Mouse (Mus musculus) kidney, embryonic 15.5 days (tissue): ENCODE measurements around the gene Sgip1. TPM values are rescaled to one million over a fixed set of nuclear protein-coding genes. Genes with fewer than 3 reads are reported as not detected.
A peak's percentile ranks its signal among the peaks of the same experiment; 100 is the strongest.

Source experiments
- ATAC-seq: fragments of 200-750 bp; cut with Nextera tagmentation; replicated peaks from 2 replicates; pipeline ENCODE4 v1.8.0; 2017; ENCODE audit warnings: moderate TSS enrichment; ENCODE audit not compliant: low FRiP score
- H3K27ac ChIP-seq: fragments of 300-500 bp; sonication (generic); 2 replicates; pipeline ENCODE4 v1.5.1; 2015; ENCODE audit warnings: mild to moderate bottlenecking, inconsistent platforms
- H3K27me3 ChIP-seq: fragments of 300-500 bp; sonication (generic); 2 replicates; pipeline ENCODE4 v1.6.1; 2015; ENCODE audit warnings: inconsistent platforms
- H3K36me3 ChIP-seq: fragments of 300-500 bp; sonication (generic); 2 replicates; pipeline ENCODE4 v1.6.1; 2015; ENCODE audit warnings: inconsistent platforms
- H3K4me1 ChIP-seq: fragments of 300-500 bp; sonication (generic); 2 replicates; pipeline ENCODE4 v1.6.1; 2015; ENCODE audit warnings: inconsistent platforms
- H3K4me2 ChIP-seq: fragments of 300-500 bp; sonication (generic); 2 replicates; pipeline ENCODE4 v1.6.1; 2015; ENCODE audit warnings: moderate library complexity, mild to moderate bottlenecking, inconsistent platforms
- H3K4me3 ChIP-seq: fragments of 300-500 bp; sonication (generic); replicated peaks from 2 replicates; pipeline ENCODE4 v1.5.1; 2015; ENCODE audit warnings: mild to moderate bottlenecking, inconsistent platforms
- H3K9ac ChIP-seq: fragments of 300-500 bp; sonication (generic); 2 replicates; pipeline ENCODE4 v1.6.1; 2015; ENCODE audit warnings: mild to moderate bottlenecking, inconsistent platforms
- H3K9me3 ChIP-seq: fragments of 300-500 bp; sonication (generic); replicated peaks from 2 replicates; pipeline ENCODE4 v1.6.1; 2016; ENCODE audit warnings: inconsistent platforms
- WGBS: fragments of 180-500 bp; shearing (Covaris S2); methylation state at CpG from one replicate; pipeline ENCODE4 v1.1.7; 2015; ENCODE audit warnings: mixed read lengths; 5-methylcytosine and 5-hydroxymethylcytosine counted together
- polyA plus RNA-seq: library from polyadenylated mRNA; unstranded; fragments of >200 nt; fragmentation: Nextera tagmentation; extraction: Ambion mirVana; gene quantifications from 2 replicates; pipeline ENCODE4 v1.2.1, GENCODE M21; 2015

Sgip1 gene
- polyA plus RNA-seq, 1 experiment from 2014 or later, result 8.8 TPM

DNA sequence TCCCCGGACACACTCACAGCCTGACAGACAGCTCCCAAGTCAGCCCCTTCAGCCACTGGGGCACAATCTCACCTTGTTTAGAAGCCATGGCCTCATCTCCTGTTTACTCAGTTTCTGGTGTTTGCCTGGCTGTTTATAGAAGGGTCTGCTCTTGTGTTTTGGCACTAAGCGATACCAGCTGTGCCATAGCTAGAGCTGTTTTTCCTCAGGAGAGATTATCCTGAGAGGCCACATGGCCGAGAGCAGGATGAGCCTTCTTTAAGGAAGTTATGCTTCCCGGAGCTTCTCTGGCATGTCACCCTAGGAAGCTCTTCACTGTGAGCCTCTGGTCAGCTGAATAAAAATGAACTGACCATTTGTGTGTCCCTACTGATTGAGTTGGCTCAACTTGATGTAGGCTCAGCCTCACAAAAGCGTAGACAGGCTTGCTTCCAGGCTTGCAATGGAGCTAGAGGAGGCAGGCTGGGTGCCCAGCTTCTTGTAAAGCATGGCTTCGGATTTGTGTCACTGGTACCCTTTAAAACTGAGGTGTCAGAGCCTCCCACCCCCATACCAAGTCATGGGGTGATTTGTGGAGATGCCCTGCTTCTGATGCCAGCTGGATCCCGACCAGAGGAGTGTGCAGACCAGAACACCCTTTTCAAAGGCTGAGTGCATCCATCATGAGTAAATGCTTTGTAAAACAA lies 42.1 kb downstream of the Sgip1 start:
- ATAC-seq, result no peak
- Histone ChIP-seq H3K36me3 (no peaks in the 10 kb centered on the region), H3K4me1 (0 out of 2 replicates have a peak, but pooled peaks cover 8% of the 10 kb centered on the region), H3K27me3 (no peaks in the 10 kb centered on the region), H3K27ac (no peak overlapping the region), H3K4me3 (no peak overlapping the region), H3K4me2 (no peak overlapping the region), H3K9me3 (no peaks in the 10 kb centered on the region), H3K9ac (no peak overlapping the region)
- WGBS, result 73% methylated on average over 7 of the region's 7 CpGs

GRCm38 (mm10) chr4:102785158-102785557 lies 44.1 kb downstream of the Sgip1 start:
- Histone ChIP-seq H3K9me3 (no peaks in the 10 kb centered on the region), H3K4me2 (no peak overlapping the region), H3K27me3 (no peaks in the 10 kb centered on the region), H3K36me3 (no peaks in the 10 kb centered on the region), H3K27ac (no peak overlapping the region), H3K4me3 (no peak overlapping the region), H3K4me1 (0 out of 2 replicates have a peak, but pooled peaks cover 5% of the 10 kb centered on the region), H3K9ac (no peak overlapping the region)
- ATAC-seq, result no peak
- WGBS, result 67% methylated on average over 4 of the region's 4 CpGs

- no peak overlapping the region for H3K4me3 ChIP-seq
- H3K4me2 ChIP-seq, result no peak overlapping the region
- no peaks in the 10 kb centered on the region for H3K36me3 ChIP-seq
- ATAC-seq, result no peak
- WGBS, result 55% methylated on average over 8 of the region's 8 CpGs
- no peaks in the 10 kb centered on the region for H3K27me3 ChIP-seq
- no peak overlapping the region for H3K27ac ChIP-seq
- 0 out of 2 replicates have a peak, but pooled peaks cover 5% of the 10 kb centered on the region for H3K4me1 ChIP-seq
- H3K9me3 ChIP-seq, result no peaks in the 10 kb centered on the region
- H3K9ac ChIP-seq, result no peak overlapping the region
Measured at GRCm38 (mm10) chr4:102792100-102792790, 51.1 kb downstream of the Sgip1 start.

- no peak overlapping the region for H3K27ac ChIP-seq
Measured at GRCm38 (mm10) chr4:102801471-102801870, 60.4 kb downstream of the Sgip1 start.

DNA sequence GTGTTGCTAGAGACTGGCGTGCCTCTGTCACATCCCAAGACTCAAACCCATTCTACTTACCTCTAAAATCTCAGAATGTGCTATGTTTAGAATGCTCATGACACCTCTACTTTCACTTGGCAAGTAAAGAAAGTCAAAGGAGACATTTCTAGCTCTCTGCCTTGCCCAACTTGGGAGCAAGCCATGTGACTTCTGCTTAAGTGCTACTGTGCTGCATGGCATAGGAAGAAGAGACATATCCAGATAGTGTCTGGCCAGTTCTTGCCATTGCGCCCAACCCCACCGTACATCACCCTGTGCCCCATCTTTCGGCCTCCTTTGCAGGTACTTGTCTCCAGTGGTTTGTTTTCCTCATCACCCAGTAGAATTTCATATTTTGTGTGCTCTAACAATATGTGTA lies 60.8 kb downstream of the Sgip1 start:
- ATAC-seq, result no peak
- no peak overlapping the region for H3K9ac ChIP-seq
- H3K9me3 ChIP-seq, result no peaks in the 10 kb centered on the region
- H3K27me3 ChIP-seq, result no peaks in the 10 kb centered on the region
- no peaks in the 10 kb centered on the region for H3K4me1 ChIP-seq
- 93% methylated on average over 4 of the region's 4 CpGs for WGBS
- H3K4me2 ChIP-seq, result no peak overlapping the region
- H3K27ac ChIP-seq, result no peak overlapping the region
- H3K4me3 ChIP-seq, result no peak overlapping the region
- no peaks in the 10 kb centered on the region for H3K36me3 ChIP-seq

More at GRCm38 (mm10) chr4:102801471-102801870, 60.4 kb downstream of the Sgip1 start:
- no peaks in the 10 kb centered on the region for H3K27me3 ChIP-seq
- H3K4me2 ChIP-seq, result no peak overlapping the region
- H3K4me1 ChIP-seq, result no peaks in the 10 kb centered on the region
- H3K4me3 ChIP-seq, result no peak overlapping the region
- H3K9ac ChIP-seq, result no peak overlapping the region
- no peaks in the 10 kb centered on the region for H3K36me3 ChIP-seq
- H3K9me3 ChIP-seq, result no peaks in the 10 kb centered on the region
- ATAC-seq, result no peak
- WGBS, result 87% methylated on average over 1 of the region's 1 CpGs

- H3K4me2 ChIP-seq, result no peak overlapping the region
- H3K4me1 ChIP-seq, result no peaks in the 10 kb centered on the region
- H3K27ac ChIP-seq, result no peak overlapping the region
- H3K9ac ChIP-seq, result no peak overlapping the region
- H3K9me3 ChIP-seq, result no peaks in the 10 kb centered on the region
- no peak overlapping the region for H3K4me3 ChIP-seq
- no peaks in the 10 kb centered on the region for H3K36me3 ChIP-seq
- 57% methylated on average over 5 of the region's 5 CpGs for WGBS
- no peak for ATAC-seq
- no peaks in the 10 kb centered on the region for H3K27me3 ChIP-seq
Measured at GRCm38 (mm10) chr4:102804611-102805010, 63.5 kb downstream of the Sgip1 start.

DNA sequence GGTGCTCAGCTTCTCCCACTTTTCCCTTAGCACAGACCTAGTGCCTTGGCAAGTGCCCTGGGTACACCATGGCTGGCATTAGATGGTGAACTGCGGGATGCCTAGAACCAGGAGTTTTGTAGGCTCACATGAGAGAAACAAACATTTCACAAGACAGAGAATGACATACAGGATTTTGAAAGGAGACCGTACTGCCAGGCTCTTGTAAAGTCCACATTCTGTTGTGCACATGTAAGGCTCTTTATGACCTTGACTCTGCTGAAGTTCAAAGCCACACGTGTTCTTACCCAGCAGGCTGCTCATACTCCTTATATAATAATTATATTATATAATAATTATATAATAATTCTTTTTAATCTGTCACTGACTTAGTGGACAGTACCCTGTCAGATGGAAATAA lies 65.9 kb downstream of the Sgip1 start:
- no peak overlapping the region for H3K4me3 ChIP-seq
- H3K27me3 ChIP-seq, result no peaks in the 10 kb centered on the region
- 85% methylated on average over 3 of the region's 3 CpGs for WGBS
- no peak overlapping the region for H3K4me2 ChIP-seq
- H3K36me3 ChIP-seq, result no peaks in the 10 kb centered on the region
- ATAC-seq, result no peak
- no peaks in the 10 kb centered on the region for H3K4me1 ChIP-seq
- no peak overlapping the region for H3K27ac ChIP-seq
- H3K9me3 ChIP-seq, result no peaks in the 10 kb centered on the region
- H3K9ac ChIP-seq, result no peak overlapping the region

DNA sequence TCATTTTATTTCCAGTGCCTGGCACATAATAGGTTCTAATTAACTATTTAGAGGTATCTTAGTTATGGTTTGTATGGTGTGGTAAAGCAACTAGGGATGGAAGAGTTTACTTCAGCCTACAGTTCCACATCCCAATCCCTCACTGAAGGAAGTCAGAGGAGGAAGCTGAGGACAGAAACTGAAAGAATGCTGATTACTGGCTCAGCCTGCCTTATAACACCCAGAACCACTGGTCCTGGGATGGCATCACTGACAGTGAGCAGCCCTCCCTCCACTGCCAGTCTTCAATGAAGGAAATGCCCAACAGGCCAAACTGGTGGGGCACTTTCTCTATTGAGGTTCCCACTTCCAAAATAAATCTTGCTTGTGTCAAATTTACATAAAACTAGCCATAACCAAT lies 67.2 kb downstream of the Sgip1 start:
- ATAC-seq, result no peak
- H3K9me3 ChIP-seq, result no peaks in the 10 kb centered on the region
- H3K36me3 ChIP-seq, result no peaks in the 10 kb centered on the region
- H3K27ac ChIP-seq, result no peak overlapping the region
- no peak overlapping the region for H3K9ac ChIP-seq
- H3K4me2 ChIP-seq, result no peak overlapping the region
- no peaks in the 10 kb centered on the region for H3K27me3 ChIP-seq
- H3K4me1 ChIP-seq, result no peaks in the 10 kb centered on the region
- H3K4me3 ChIP-seq, result no peak overlapping the region

GRCm38 (mm10) chr4:102809296-102809695 lies 68.2 kb downstream of the Sgip1 start:
- no peaks in the 10 kb centered on the region for H3K27me3 ChIP-seq
- H3K4me2 ChIP-seq, result no peak overlapping the region
- H3K27ac ChIP-seq, result no peak overlapping the region
- WGBS, result 78% methylated on average over 4 of the region's 4 CpGs
- no peaks in the 10 kb centered on the region for H3K4me1 ChIP-seq
- H3K9me3 ChIP-seq, result no peaks in the 10 kb centered on the region
- H3K9ac ChIP-seq, result no peak overlapping the region
- no peaks in the 10 kb centered on the region for H3K36me3 ChIP-seq
- H3K4me3 ChIP-seq, result no peak overlapping the region
- no peak for ATAC-seq

- 82% methylated on average over 1 of the region's 1 CpGs for WGBS
- ATAC-seq, result no peak
Measured at GRCm38 (mm10) chr4:102810277-102810676, 69.2 kb downstream of the Sgip1 start.

DNA sequence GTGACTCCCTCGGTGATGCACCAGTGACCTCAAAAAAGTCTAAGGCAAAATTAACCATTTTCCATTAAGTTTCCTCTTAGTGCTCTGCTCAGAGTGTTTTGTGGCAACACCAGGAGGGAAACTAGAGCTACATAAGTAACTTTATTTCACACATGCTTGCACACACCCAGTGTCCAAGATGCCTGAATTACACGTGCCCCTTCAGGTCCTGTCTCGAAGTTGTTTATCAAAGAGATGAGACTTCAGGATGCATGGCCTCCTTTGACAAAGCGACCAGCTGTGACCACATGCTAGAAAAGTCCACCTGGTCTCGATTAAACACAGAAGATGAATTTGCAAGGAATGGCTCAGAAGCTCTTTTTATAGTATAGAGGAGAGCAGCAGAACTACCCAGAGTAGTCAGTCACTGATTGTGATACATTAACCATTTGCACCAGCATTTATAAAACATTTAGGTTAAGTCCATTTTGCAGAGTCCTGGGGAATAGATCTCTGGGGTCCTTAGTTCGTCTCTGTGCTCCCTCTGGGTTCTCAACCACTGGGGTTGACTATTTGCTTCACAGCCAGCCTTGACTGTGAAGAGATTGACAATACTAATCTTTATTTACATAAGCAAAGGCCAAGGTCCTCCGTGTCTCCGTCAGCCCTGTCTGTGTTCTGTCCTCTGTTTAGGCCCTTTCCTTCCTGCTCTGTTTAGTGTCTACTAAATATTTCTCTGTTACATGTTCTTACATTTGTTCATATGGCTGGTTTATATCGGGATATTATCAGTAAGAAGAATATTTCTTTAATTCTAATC lies 70.1 kb downstream of the Sgip1 start:
- H3K36me3 ChIP-seq, result no peaks in the 10 kb centered on the region
- H3K9me3 ChIP-seq, result no peaks in the 10 kb centered on the region
- 49% methylated on average over 9 of the region's 9 CpGs for WGBS
- H3K9ac ChIP-seq, result no peak overlapping the region
- no peak overlapping the region for H3K4me3 ChIP-seq
- peak; percentile 64 for ATAC-seq
- H3K27ac ChIP-seq, result 0 out of 2 replicates have a peak overlapping the region, but pooled peaks have one; percentile 3
- H3K4me1 ChIP-seq, result no peaks in the 10 kb centered on the region
- no peak overlapping the region for H3K4me2 ChIP-seq
- no peaks in the 10 kb centered on the region for H3K27me3 ChIP-seq

More at GRCm38 (mm10) chr4:102810277-102810676, 69.2 kb downstream of the Sgip1 start:
- no peak overlapping the region for H3K4me3 ChIP-seq
- H3K36me3 ChIP-seq, result no peaks in the 10 kb centered on the region
- no peak overlapping the region for H3K27ac ChIP-seq
- no peak overlapping the region for H3K4me2 ChIP-seq
- no peak overlapping the region for H3K9ac ChIP-seq
- H3K9me3 ChIP-seq, result no peaks in the 10 kb centered on the region
- H3K27me3 ChIP-seq, result no peaks in the 10 kb centered on the region
- no peaks in the 10 kb centered on the region for H3K4me1 ChIP-seq

- H3K27ac ChIP-seq, result no peak overlapping the region
- no peaks in the 10 kb centered on the region for H3K4me1 ChIP-seq
- WGBS, result 87% methylated on average over 8 of the region's 8 CpGs
- no peak for ATAC-seq
- H3K27me3 ChIP-seq, result no peaks in the 10 kb centered on the region
- H3K36me3 ChIP-seq, result no peaks in the 10 kb centered on the region
- no peaks in the 10 kb centered on the region for H3K9me3 ChIP-seq
- H3K4me3 ChIP-seq, result no peak overlapping the region
- H3K4me2 ChIP-seq, result no peak overlapping the region
- H3K9ac ChIP-seq, result no peak overlapping the region
Measured at GRCm38 (mm10) chr4:102813346-102813745, 72.2 kb downstream of the Sgip1 start.
